Mouse (Mus musculus) adrenal gland, postnatal 25 days (tissue): ENCODE measurements around the gene Ppp1r17. TPM values are rescaled to one million over a fixed set of nuclear protein-coding genes. Genes with fewer than 3 reads are reported as not detected.

Source experiments
- DNase-seq: peaks from one replicate; pipeline ENCODE4 v3.0.0; 2021; ENCODE audit warnings: mixed read lengths
- long read RNA-seq: library from polyadenylated mRNA; stranded (forward); transcript quantifications from one replicate; pipeline ENCODE4 v2.0.0, GENCODE M21; 2021
- total RNA-seq: library from RNA; stranded (reverse); gene quantifications from 2 replicates; pipeline ENCODE4 v1.2.3, GENCODE M21; 2021

The Ppp1r17 gene
- total RNA-seq: 2.1 and 5.0 TPM in 2 replicates
- long read RNA-seq, partial matches to known transcripts: 2 of 4 reads
- long read RNA-seq, other reads (novel, unspliced or antisense): 1 of 4 reads

DNA sequence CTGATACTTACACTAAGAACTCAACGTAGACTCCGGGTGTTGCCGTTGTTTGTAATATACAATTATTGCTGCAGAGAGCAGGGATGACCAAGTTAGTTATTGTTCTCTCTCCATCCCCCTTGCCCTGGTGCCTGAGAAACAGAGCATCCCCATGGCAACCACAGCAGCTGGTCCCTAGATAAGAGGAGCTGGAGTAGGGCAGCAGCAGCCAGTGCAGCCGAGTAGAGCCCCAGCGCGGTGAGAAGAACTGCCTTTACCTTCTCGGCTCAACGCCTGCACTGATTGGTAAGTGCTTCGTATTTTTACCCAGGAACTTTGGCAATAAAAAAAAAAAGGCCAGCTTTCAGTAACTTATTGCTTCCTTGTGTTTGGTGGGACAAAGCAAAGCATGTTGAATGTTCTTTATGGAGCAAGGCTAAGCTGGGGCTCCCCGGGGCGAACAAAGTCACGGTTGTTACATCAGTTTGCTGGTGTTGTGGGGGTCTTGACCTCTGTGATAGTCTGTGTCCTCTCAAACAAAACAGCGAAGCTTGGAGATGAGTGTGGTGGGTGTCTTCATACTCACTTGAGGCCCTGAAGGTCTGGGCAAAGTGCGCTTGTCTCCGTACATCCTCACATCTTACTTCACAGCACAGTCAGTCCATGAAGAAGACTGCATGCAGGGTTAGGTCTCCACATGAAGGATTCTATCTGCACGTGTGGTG, at the start of gene Ppp1r17:
Gene Ppp1r17, plus strand, starts transcription at position 207 of the 704 bp plus-strand sequence.
- DNase-seq: no peak

DNA sequence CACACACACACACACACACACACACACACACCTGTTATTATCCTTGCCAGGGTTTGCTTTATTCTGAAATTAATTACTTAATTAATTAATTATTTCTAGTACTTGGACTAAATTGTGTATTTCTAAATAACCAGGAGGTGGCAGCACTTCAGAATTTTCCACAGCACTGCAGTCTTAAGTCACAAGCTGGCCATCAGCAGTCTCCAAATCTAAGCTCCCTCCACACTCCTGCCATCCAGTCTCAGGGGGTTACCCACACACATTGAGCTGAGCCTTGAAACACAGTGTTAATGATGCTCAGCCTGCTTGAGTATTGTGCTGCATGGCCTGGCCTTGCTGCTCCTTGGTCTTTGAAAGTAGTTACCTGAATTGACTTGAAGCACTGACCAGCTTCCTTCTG, 44.3 kb upstream of the Ppp1r17 start:
- no peak for DNase-seq

- peak; percentile 15 for DNase-seq
Measured at GRCm38 (mm10) chr6:55979766-55980165, 37.5 kb upstream of the Ppp1r17 start.

DNA sequence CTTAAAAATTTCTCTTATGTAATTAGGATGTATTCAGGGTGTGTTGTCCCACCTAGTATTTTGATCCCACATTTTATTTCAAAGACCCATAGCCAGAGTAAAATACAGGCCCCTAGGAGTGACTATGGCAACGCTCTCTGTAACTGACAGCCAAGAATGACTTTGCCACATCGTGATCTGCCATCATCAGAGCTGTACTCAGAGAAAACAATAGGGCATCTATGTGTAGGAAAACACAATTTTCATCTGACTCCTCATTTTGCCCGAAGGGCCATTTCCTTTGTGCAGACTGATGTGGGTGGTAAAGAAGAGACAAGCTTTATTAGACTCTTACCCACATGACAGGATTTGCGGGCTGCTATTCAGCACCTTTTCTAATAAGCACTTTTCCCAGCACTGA, 8.6 kb upstream of the Ppp1r17 start:
- DNase-seq: no peak

GRCm38 (mm10) chr6:56012384-56012783, 4.9 kb upstream of the Ppp1r17 start:
- DNase-seq: no peak

DNA sequence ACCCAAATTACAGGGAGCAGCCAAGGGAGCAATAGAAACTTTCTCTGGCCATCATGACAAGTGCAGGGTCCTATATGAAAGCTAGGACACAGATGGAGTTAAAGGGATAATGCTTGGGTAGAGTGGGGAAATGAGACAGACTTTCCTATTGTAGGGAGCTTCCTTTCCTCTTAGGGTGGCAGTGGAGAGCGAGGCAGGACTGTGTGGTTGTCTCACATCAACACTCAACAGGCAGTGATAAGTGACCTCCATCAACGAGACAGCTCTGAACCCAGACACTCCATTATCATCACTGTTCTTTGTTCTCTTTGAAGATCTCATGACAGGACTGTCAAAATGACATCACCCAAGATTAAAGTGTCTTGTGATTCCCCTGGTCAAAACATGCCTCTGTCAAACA, 2.3 kb downstream of the Ppp1r17 start:
- no peak for DNase-seq

- peak; percentile 9 for DNase-seq
Measured at GRCm38 (mm10) chr6:56025533-56025932, 8.2 kb downstream of the Ppp1r17 start.

GRCm38 (mm10) chr6:56027318-56027717, 10.0 kb downstream of the Ppp1r17 start:
- DNase-seq: no peak

DNA sequence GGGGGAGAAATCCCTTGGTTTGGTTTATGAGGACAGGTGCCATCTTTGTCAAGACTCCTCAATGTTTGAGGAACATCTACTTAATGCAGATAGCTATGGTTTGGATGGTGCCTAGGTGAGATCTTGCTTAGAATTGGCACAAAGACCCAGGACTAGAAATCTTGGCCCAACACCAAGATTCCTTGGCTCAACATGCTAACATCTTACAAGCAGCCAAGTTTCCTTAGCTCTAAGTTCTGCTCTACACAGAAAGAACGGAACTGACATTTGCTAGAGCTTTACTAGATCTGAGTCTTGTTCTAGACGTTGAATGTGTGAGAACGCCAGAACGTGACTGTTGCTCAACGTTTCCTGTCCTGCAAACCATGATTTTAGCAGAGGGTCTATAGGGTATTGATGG, 10.7 kb downstream of the Ppp1r17 start:
- DNase-seq: no peak

DNA sequence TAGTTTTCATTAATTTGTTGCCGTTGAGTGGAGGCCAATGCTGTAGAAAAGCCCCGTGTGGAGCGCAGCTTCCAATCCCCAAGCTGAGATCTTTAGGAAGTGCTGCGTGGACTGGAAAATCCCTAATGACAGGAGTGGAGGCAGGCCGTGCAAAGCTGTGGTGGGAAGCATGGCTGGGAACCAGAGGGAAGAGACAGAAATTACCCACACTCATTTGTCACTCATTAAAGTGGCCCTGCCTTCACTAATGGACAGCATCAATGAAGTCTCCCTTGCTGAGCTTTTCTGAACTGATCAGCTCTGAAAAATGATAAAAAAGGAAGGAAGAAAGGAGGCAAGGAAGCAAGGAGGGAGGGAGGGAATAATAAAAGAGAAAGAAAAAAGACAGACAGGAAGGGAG, 12.7 kb downstream of the Ppp1r17 start:
- no peak for DNase-seq

GRCm38 (mm10) chr6:56032231-56032630, 14.9 kb downstream of the Ppp1r17 start:
- no peak for DNase-seq

DNA sequence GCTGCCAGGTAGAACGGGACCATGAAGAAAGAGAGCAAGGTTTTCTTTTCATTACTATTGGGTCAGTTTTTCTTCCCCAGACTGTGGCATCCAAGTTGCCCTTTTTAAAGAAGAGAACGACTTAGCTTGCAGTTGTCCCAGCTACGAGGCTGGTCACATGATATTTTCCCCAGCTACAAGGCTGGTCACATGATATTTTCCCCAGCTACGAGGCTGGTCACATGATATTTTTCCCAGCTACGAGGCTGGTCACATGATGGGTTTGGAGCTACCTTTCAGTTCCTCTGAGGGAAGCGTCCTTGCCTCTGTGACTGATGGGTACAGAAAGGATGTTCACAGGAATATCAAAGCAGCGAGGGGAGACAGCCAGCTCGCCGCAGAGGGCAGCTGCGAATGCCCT, 17.8 kb downstream of the Ppp1r17 start:
- DNase-seq: no peak

GRCm38 (mm10) chr6:56039476-56040055, 22.3 kb downstream of the Ppp1r17 start:
- no peak for DNase-seq

- no peak for DNase-seq
Measured at GRCm38 (mm10) chr6:56044270-56044669, 27.0 kb downstream of the Ppp1r17 start.

- DNase-seq: no peak
Measured at GRCm38 (mm10) chr6:56044716-56045115, 27.4 kb downstream of the Ppp1r17 start.

- no peak for DNase-seq
Measured at GRCm38 (mm10) chr6:56048580-56048979, 31.3 kb downstream of the Ppp1r17 start.

- DNase-seq: no peak
Measured at GRCm38 (mm10) chr6:56049104-56049503, 31.8 kb downstream of the Ppp1r17 start.

GRCm38 (mm10) chr6:56063736-56064135, 46.4 kb downstream of the Ppp1r17 start:
- no peak for DNase-seq

DNA sequence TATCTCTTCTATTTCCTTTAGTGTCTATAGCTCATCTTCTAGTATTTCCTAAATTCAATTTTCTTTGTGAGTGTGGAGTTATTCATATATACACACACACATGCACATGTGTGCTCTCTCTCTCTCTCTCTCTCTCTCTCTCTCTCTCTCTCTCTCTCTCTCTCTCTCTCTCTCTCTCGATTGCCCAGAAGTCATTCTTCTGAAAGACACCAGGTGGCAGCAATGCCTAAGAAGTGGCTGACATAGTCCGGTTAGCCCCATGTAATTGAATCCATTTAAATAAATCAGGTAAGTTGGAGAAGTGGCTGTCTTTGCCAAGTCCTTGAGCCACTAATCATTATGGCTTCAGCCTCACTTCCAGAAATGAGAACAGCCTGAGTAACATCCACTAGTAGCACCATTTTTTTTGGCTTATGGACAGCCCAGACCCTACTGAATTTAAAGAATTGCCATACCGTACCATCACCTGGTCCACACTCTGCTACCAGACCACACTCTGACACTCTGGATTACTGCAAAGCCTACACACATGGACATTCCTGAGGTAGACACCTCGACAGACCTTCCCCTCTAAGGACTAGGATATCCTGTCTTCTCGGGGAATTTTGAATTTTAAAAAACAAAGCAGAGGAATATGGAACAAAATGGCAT, 49.5 kb downstream of the Ppp1r17 start:
- peak; percentile 3 for DNase-seq

DNA sequence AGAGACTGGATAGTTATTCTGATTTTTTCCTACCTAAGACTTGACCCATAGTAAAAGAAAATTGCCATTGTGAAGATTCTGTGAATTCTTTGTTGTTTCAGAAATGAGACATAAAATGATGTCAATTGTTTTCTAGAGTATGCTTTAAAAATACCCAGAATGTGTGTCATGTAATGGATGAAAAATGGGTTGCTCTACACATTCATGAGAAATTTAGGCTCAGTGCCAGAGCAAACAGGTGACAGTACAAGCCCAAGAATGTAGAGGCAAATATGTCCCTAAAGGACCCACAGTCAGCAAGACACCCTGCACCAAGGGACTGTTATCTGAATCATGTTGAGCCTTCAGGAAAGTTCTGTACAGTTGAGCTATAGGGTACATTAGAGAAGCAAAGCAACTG, 51.2 kb downstream of the Ppp1r17 start:
- DNase-seq: no peak

- no peak for DNase-seq
Measured at GRCm38 (mm10) chr6:56076378-56076805, 59.1 kb downstream of the Ppp1r17 start.
